Mouse (Mus musculus): Measurements from ENCODE around the gene Mum1.

Gene Mum1

GRCm38 (mm10) chr10:80271186-80271843, 45.1 kb downstream of the Mum1 start:
- no peak for DNase-seq (ENCODE audit: low spot score in 2 of 2)

GRCm38 (mm10) chr10:80271870-80272585, 45.8 kb downstream of the Mum1 start:
- DNase-seq (ENCODE audit: low spot score in 2 of 2): no peak

- no peak for DNase-seq (ENCODE audit: low spot score in 2 of 2)
These were observed 47.6 kb downstream of the Mum1 start for GRCm38 (mm10) chr10:80273847-80274246.

- DNase-seq (ENCODE audit: low spot score in 2 of 2): no peak
These were observed 50.0 kb downstream of the Mum1 start for GRCm38 (mm10) chr10:80276238-80276637.

- no peak for DNase-seq (ENCODE audit: low spot score in 2 of 2)
These were observed 52.2 kb downstream of the Mum1 start for GRCm38 (mm10) chr10:80278390-80278789.

GRCm38 (mm10) chr10:80279273-80279672, 53.0 kb downstream of the Mum1 start:
- DNase-seq (ENCODE audit: low spot score in 2 of 2): no peak

- DNase-seq (ENCODE audit: low spot score in 2 of 2): no peak
These were observed 55.1 kb downstream of the Mum1 start for GRCm38 (mm10) chr10:80281304-80281703.

DNA sequence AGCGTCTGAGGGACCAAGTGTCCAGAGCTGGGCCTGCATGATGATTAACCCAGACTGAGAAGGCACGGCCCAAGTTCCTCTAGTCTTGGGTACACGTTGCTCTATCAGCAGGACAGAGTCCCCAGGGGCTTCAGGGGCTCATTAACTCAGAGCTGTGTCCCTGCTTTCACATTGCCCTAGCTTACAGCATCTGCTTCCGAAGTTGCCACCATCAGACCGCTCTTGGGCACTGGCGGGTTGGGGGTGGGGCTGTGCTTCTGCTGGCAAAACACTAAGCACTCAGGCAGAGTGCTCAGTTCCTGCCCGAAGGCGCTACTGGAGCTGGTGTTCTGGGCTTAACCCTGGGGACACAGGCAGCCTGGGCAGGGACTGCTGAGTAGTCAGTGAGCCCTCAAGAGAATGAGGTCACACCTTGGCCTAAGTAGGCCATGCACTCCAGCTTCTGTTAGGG, 55.7 kb downstream of the Mum1 start:
- no peak for DNase-seq (ENCODE audit: low spot score in 2 of 2)

GRCm38 (mm10) chr10:80282481-80283441, 56.5 kb downstream of the Mum1 start:
- no peak for DNase-seq (ENCODE audit: low spot score in 2 of 2)

DNA sequence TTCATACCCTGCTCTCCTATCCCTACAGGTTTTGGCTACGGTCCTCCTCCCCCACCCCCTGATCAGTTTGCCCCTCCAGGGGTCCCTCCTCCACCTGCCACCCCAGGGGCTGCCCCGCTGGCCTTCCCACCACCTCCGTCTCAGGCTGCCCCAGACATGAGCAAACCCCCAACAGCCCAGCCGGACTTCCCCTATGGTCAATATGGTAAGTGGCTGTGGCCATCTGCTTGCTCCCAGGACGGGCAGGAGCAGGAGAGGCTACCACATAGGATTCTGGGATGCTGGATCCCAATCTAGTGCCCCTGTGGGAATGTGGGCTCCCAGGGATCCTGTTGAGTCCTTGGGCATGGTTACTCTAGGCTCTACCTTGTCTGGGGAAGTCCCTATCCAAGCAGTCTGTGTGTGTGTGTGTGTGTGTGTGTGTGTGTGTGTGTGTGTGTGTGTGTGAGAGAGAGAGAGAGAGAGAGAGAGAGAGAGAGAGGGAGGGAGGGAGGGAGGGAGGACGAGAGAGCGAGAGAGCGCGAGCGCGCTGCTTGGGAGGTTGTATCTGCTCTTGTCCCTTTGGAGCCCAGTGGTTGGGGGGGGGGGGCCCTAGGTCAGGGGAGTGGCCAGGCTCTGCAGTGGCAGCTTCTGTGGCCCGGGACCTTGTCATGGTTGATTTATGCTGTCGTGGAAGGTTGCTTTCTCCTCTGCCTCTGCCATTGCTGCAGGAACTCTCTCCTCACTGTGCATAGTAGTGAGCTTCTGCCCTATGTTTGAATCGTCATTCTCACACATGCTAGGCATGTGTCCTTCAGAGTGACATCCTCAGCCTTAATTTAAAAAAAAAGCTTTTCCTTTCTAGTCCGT, 59.2 kb downstream of the Mum1 start:
- no peak for DNase-seq (ENCODE audit: low spot score in 2 of 2)

DNA sequence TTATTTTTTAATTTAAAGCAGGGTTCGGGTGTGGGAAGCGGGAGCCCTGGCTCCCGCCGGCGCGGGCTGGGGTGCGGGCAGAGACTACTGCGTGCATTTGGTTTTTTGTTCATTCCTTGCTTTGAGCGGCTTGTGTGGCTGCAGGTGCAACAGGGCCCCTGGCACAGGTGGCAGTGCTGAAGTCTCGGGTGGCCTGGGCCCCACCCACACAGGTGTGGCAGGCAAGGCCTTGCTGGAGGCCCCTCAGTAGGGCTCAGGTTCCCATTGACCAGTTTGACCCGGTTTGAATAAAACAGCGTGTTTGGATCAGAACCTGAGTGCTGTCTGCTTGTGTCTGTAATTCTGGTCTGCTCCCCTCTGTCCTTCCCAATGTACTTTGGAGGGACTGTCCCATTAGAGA, 61.9 kb downstream of the Mum1 start:
- no peak for DNase-seq (ENCODE audit: low spot score in 2 of 2)

- no peak for DNase-seq (ENCODE audit: low spot score in 2 of 2)
These were observed 62.4 kb downstream of the Mum1 start for GRCm38 (mm10) chr10:80288657-80289056.

DNA sequence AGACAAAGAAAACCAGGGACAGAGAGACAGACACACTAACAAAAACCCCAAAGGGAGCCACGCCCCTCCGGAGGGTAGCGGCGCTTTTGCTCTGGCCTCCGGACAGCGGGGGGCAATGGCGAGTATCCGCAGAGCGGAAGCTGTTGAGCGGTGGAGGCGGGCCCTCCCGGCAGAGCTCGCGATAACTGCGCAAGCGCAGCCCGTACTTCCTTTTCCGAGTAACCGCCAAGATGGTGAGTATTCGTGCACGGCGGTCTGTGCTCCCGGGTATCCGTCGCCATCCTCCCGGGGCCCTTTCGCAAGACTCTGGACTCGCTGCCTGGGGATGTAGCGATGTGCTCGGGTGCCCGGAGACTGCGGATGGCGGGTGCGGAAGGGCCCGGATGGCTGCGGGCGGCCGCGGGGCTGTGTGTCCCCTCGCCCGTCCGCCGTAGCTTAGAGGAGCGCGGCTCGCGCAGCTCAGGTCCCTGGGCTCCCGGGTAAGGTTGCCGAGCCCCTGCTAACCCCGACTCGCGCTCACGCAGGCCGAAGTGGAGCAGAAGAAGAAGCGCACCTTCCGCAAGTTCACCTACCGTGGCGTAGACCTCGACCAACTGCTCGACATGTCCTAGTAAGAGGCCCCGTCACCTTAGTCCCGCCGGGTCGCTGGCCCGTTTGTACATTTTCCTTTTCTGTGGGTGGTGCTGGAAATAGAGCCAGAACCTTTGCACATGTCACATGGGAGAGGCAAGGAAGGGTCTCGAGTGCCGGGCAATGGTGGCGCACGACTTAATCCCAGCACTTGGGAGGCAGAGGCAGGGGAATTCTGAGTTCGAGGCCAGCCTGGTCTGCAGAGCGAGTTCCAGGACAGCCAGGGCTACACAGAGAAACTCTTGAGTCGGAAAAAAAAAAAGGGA, 66.3 kb downstream of the Mum1 start, which contains the start of gene Rps15:
Gene Rps15, plus strand, starts transcription at position 203 of the 896 bp plus-strand sequence.
- DNase-seq (ENCODE audit: low spot score in 2 of 2): peak; percentile 94 to 97

- no peak for DNase-seq (ENCODE audit: low spot score in 2 of 2)
These were observed 67.1 kb downstream of the Mum1 start for GRCm38 (mm10) chr10:80293325-80293724.
